Mouse (Mus musculus) midbrain, embryonic 10.5 days (tissue): ENCODE data around the gene Bcat2. TPM values are rescaled to one million over a fixed set of nuclear protein-coding genes. Genes with fewer than 3 reads are reported as not detected.

Experiments
- polyA plus RNA-seq: library from polyadenylated mRNA; unstranded; fragments of >200 nt; fragmentation: Nextera tagmentation; extraction: Ambion mirVana; gene quantifications from 2 replicates; pipeline ENCODE4 v1.2.1, GENCODE M21; 2016

The Bcat2 gene
- polyA plus RNA-seq, 1 experiment from 2014 or later, result 38.2 TPM

Other genes starting within 250 kb of the Bcat2 start
- gene Trpm4, start 236.4 kb upstream of the Bcat2 start, polyA plus RNA-seq, result 7.0 and 9.6 TPM in 2 replicates
- gene Hrc, start 234.9 kb upstream of the Bcat2 start, polyA plus RNA-seq, result 0.12 and 0.29 TPM in 2 replicates
- gene Ppfia3, start 203.1 kb upstream of the Bcat2 start, polyA plus RNA-seq, result 6.4 and 7.4 TPM in 2 replicates
- 1.0 and 1.4 TPM in 2 replicates for gene Lin7b, start 199.6 kb upstream of the Bcat2 start, polyA plus RNA-seq
- 254 and 268 TPM in 2 replicates for gene Snrnp70, start 174.4 kb upstream of the Bcat2 start, polyA plus RNA-seq
- not detected in 2 replicates for gene Kcna7, start 164.5 kb upstream of the Bcat2 start, polyA plus RNA-seq
- gene Ntf5, start 156.5 kb upstream of the Bcat2 start, polyA plus RNA-seq, result 0.51 and 0.61 TPM in 2 replicates
- not detected in 2 replicates for gene Lhb, start 149.3 kb upstream of the Bcat2 start, polyA plus RNA-seq
- gene Gys1, start 135.3 kb upstream of the Bcat2 start, polyA plus RNA-seq, result 41.7 and 41.9 TPM in 2 replicates
- 202 and 222 TPM in 2 replicates for gene Ruvbl2, start 132.1 kb upstream of the Bcat2 start, polyA plus RNA-seq
- 5,695 and 6,139 TPM in 2 replicates for gene Ftl1, start 110.3 kb upstream of the Bcat2 start, polyA plus RNA-seq
- 240 and 265 TPM in 2 replicates for gene Bax, start 103.3 kb upstream of the Bcat2 start, polyA plus RNA-seq
- gene Tulp2, start 88.3 kb upstream of the Bcat2 start, polyA plus RNA-seq, result 0.15 and 0.21 TPM in 2 replicates
- 0.34 TPM in 1 of 2 replicates, not detected in the other for gene Gm45808, start 83.3 kb upstream of the Bcat2 start, polyA plus RNA-seq
- 6.0 and 6.8 TPM in 2 replicates for gene Dhdh, start 81.3 kb upstream of the Bcat2 start, polyA plus RNA-seq
- 105 and 112 TPM in 2 replicates for gene Nucb1, start 59.7 kb upstream of the Bcat2 start, polyA plus RNA-seq
- 15.0 and 18.6 TPM in 2 replicates for gene Ppp1r15a, start 43.9 kb upstream of the Bcat2 start, polyA plus RNA-seq
- gene Plekha4, start 43.8 kb upstream of the Bcat2 start, polyA plus RNA-seq, result 0.78 and 1.1 TPM in 2 replicates
- 0.43 and 0.55 TPM in 2 replicates for gene Hsd17b14, start 15.3 kb upstream of the Bcat2 start, polyA plus RNA-seq
- not detected in 2 replicates for gene Fgf21, start 45.3 kb downstream of the Bcat2 start, polyA plus RNA-seq
- not detected in 2 replicates for gene Fut1, start 47.1 kb downstream of the Bcat2 start, polyA plus RNA-seq
- 0.16 TPM in 1 of 2 replicates, not detected in the other for gene Izumo1, start 51.7 kb downstream of the Bcat2 start, polyA plus RNA-seq
- gene Rasip1, start 57.3 kb downstream of the Bcat2 start, polyA plus RNA-seq, result 4.8 and 5.5 TPM in 2 replicates
- gene Mamstr, start 69.8 kb downstream of the Bcat2 start, polyA plus RNA-seq, result 2.1 and 3.3 TPM in 2 replicates
- 0.05 TPM in 1 of 2 replicates, not detected in the other for gene Fut2, start 96.2 kb downstream of the Bcat2 start, polyA plus RNA-seq
- gene Ntn5, start 113.9 kb downstream of the Bcat2 start, polyA plus RNA-seq, result 0.46 and 0.48 TPM in 2 replicates
- 0.32 and 0.34 TPM in 2 replicates for gene Sec1, start 124.2 kb downstream of the Bcat2 start, polyA plus RNA-seq
- gene Car11, start 129.7 kb downstream of the Bcat2 start, polyA plus RNA-seq, result 4.6 and 4.9 TPM in 2 replicates
- gene Dbp, start 134.9 kb downstream of the Bcat2 start, polyA plus RNA-seq, result 2.1 and 2.9 TPM in 2 replicates
- 965 and 1,116 TPM in 2 replicates for gene Rpl18, start 145.3 kb downstream of the Bcat2 start, polyA plus RNA-seq
- gene Sphk2, start 147.8 kb downstream of the Bcat2 start, polyA plus RNA-seq, result 32.3 and 32.8 TPM in 2 replicates
- gene Fam83e, start 151.1 kb downstream of the Bcat2 start, polyA plus RNA-seq, result 1.7 and 2.0 TPM in 2 replicates
- gene Spaca4, start 155.7 kb downstream of the Bcat2 start, polyA plus RNA-seq, result not detected in 2 replicates
- 2.3 and 3.3 TPM in 2 replicates for gene Lmtk3, start 213.6 kb downstream of the Bcat2 start, polyA plus RNA-seq
- 1.1 and 1.5 TPM in 2 replicates for gene Sult2b1, start 214.5 kb downstream of the Bcat2 start, polyA plus RNA-seq
- 153 and 183 TPM in 2 replicates for gene Cyth2, start 244.4 kb downstream of the Bcat2 start, polyA plus RNA-seq